Mouse (Mus musculus) kidney, adult 11 months (tissue): ENCODE results near the gene Mroh8.
A peak's percentile ranks its signal among the peaks of the same experiment; 100 is the strongest.
"Not testable (repeated sequence)": the region's sequence is repeated elsewhere in the genome, so short reads cannot be mapped to it uniquely, and the experiment has no call there.

ENCODE experiments used
- DNase-seq: peaks from one replicate; pipeline ENCODE4 v3.0.0; 2022

Mroh8 gene

GRCm38 (mm10) chr2:157287542-157287941, 8.2 kb upstream of the Mroh8 start:
- DNase-seq = peak; percentile 14

GRCm38 (mm10) chr2:157283321-157283720, 4.0 kb upstream of the Mroh8 start:
- no peak for DNase-seq

- DNase-seq = peak; percentile 94
Observed at GRCm38 (mm10) chr2:157278717-157279415, 483 bp downstream of the Mroh8 start, which contains the start of gene Rpn2. Rpn2 (plus strand) TSS chr2:157279017.

- no peak for DNase-seq
Observed at GRCm38 (mm10) chr2:157263832-157264231, 15.5 kb downstream of the Mroh8 start.

- DNase-seq = no peak
Observed at GRCm38 (mm10) chr2:157263101-157263500, 16.2 kb downstream of the Mroh8 start.

- no peak for DNase-seq
Observed at GRCm38 (mm10) chr2:157262506-157262905, 16.8 kb downstream of the Mroh8 start.

- no peak for DNase-seq
Observed at GRCm38 (mm10) chr2:157261930-157262329, 17.4 kb downstream of the Mroh8 start.

GRCm38 (mm10) chr2:157259720-157260119, 19.6 kb downstream of the Mroh8 start:
- DNase-seq = peak; percentile 16

GRCm38 (mm10) chr2:157248111-157248510, 31.2 kb downstream of the Mroh8 start:
- no peak for DNase-seq

- DNase-seq = no peak
Observed at GRCm38 (mm10) chr2:157245603-157246002, 33.7 kb downstream of the Mroh8 start.

GRCm38 (mm10) chr2:157245001-157245400, 34.3 kb downstream of the Mroh8 start:
- DNase-seq = no peak

GRCm38 (mm10) chr2:157235946-157236345, 43.4 kb downstream of the Mroh8 start:
- no peak for DNase-seq

GRCm38 (mm10) chr2:157221916-157222315, 57.4 kb downstream of the Mroh8 start:
- not testable (repeated sequence) for DNase-seq

- no peak for DNase-seq
Observed at GRCm38 (mm10) chr2:157220108-157220507, 59.2 kb downstream of the Mroh8 start.

GRCm38 (mm10) chr2:157211731-157212130, 67.6 kb downstream of the Mroh8 start:
- no peak for DNase-seq

- peak; percentile 87 for DNase-seq
Observed at GRCm38 (mm10) chr2:157204366-157205218, 74.8 kb downstream of the Mroh8 start, which contains the start of gene Rbl1. Rbl1 (minus strand) TSS chr2:157204534.

- DNase-seq = peak; percentile 10
Observed at GRCm38 (mm10) chr2:157203459-157204365, 75.6 kb downstream of the Mroh8 start.

GRCm38 (mm10) chr2:157203026-157203425, 76.3 kb downstream of the Mroh8 start:
- DNase-seq = no peak

- DNase-seq = no peak
Observed at GRCm38 (mm10) chr2:157202361-157202760, 77.0 kb downstream of the Mroh8 start.

GRCm38 (mm10) chr2:157201081-157201830, 78.1 kb downstream of the Mroh8 start:
- peak; percentile 33 for DNase-seq

- DNase-seq = not testable (repeated sequence)
Observed at GRCm38 (mm10) chr2:157198405-157198804, 80.9 kb downstream of the Mroh8 start.

- no peak for DNase-seq
Observed at GRCm38 (mm10) chr2:157190651-157191050, 88.7 kb downstream of the Mroh8 start.
